Mouse (Mus musculus): ENCODE data around the gene Osbpl11. TPM values are rescaled to one million over a fixed set of nuclear protein-coding genes. Genes with fewer than 3 reads are reported as not detected.
"Not testable (repeated sequence)": the region's sequence is repeated elsewhere in the genome, so short reads cannot be mapped to it uniquely, and the experiment has no call there.

The Osbpl11 gene
- total RNA-seq (2021) = 10 to 100 TPM; 44.9 to 47.3 TPM
- long read RNA-seq, experiment 1, full-length matches to known transcripts = 77 of 83 reads
- long read RNA-seq, experiment 1, partial matches to known transcripts = 3 of 83 reads
- long read RNA-seq, experiment 1, other reads (novel, unspliced or antisense) = 3 of 83 reads
- long read RNA-seq, experiment 2, full-length matches to known transcripts = 57 of 97 reads
- long read RNA-seq, experiment 2, partial matches to known transcripts = 30 of 97 reads
- long read RNA-seq, experiment 2, other reads (novel, unspliced or antisense) = 10 of 97 reads

DNA sequence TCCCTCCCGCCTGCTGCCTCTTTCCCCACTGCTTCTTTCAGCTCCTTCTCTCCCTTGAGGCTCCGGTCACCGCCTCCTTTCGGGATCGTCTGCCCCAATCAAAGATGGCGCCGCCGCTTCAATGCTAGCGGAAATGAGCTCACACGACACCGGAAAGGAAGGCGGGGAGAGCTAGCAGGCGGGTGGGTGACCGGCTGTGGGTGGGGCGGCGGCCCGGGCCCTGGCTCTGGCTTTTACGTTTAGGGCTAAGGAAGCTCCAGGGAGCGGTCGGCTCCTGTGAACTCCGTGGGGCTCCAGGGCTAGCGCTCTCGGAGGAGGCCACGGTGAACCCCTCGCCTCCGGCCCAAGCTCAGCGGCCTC is at the start of gene Osbpl11:
Osbpl11 (plus strand) TSS at position 171 of the 360 bp plus-strand sequence.
- DNase-seq (ENCODE audit: low spot score in 2 of 2) = peak; percentile 96 to 97

DNA sequence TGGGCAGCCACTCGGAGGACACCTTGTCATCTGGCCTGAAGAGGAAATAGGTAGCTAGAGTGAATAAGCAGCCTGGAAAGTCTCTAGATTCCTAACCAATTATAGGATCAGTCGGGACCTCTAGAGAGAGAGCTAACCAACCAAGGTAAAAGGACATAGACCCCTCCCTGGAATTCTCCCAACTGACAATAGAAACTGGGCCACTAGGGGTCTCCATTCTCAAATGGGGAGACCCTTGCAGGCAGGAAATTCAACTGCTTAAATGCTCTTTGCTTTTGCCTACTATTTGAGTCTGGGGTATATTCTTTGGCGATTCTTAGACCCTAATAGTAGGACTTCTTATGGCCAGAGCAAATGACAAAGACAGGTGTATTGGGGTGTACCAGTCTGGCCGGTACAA is 49.7 kb upstream of the Osbpl11 start:
- no peak for DNase-seq (ENCODE audit: low spot score in 2 of 2)

DNA sequence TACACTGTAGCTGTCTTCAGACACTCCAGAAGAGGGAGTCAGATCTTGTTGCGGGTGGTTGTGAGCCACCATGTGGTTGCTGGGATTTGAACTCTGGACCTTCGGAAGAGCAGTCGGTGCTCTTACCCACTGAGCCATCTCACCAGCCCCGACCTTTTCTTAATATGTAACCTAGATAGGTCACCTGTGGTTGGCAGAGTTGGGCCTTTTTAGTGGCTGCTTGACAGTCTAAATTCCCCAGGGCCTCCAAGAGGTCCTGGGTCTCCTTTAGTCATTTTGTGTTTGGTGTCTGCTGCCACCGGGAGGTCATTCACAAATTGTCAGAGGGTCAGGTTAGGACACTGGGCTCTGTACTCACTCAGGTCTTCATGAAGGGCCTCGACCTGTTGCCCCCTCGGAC is 45.8 kb upstream of the Osbpl11 start:
- not testable (repeated sequence) for DNase-seq (ENCODE audit: low spot score in 2 of 2)

DNA sequence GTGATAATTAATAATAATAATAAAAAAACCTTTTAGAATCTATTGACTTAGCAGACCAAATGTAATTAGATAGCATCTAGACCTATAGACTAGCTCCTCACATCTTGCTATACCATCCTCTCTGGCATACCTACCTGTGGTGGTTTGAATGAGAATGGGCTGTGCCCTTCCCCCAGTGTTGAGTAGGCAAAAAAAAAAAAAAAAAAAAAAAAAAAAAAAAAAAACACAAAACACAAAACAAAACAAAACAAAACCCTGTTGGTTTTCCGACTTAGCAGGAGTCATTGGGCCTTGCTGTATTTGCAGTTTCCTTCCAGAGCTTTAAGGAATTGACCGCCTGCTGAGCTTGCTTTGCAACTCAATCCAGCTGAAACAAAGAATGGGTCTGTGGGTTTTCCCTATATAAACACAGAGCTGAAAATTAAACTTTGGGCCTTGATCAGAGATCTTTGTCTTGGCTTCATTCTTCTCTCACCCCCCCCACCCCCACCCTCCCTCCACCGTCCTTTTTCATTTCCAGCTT is 43.1 kb upstream of the Osbpl11 start:
- no peak for DNase-seq (ENCODE audit: low spot score in 2 of 2)

DNA sequence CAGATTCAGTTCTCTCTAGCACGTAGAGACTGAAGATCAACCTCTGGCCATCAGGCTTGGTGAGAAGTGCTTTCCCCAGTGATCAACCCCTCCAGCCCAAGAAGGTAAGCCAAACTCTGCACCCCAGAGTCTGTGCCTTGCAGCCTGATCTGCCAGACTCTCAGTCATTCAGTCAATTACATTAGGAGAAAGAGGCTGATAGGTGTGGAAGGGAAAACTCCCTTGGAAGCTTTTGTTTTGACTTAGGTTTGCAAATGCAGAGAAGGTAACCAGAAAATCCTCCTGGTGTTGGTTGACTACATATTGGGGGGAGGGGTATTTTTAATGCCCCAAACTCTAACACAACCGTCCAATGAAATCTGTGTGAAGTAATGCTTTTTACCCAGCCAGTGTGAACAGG is 41.4 kb upstream of the Osbpl11 start:
- DNase-seq (ENCODE audit: low spot score in 2 of 2) = no peak

DNA sequence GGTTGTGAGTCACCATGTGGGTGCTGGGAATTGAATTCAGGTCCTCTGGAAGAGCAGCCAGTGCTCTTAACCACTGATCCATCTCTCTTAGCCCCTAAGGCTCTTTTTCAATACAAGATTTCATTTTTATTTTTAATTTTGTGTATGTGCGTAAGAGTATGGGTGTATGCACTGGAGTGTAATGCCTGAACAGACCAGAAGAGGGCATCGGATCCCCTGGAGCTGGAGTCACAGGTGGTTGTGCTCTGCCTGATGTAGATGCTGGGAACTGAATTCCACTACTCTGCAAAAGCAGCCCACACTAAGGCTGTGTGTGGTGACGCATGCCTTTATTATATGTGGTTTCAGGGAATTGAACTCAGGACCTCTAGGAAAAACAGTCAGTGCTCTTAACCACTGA is 38.7 kb upstream of the Osbpl11 start:
- DNase-seq (ENCODE audit: low spot score in 2 of 2) = no peak

DNA sequence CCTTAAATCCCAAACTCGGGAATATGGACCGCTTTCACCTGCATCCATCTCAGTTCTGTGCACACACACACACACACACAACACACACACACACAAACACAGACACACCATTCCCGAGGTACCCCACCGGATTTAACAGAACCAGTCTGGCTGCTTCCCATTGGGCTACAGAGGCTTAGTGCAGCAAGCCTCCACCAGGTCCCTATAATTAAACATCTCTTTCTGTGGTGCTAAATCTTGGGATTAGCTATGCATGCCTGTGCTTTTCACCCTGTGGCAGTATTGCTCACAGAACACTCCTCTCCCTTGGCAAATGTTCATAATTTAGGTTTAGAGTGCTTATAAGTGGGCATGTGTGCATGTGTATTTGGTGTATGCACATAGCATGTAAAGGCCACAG is 36.7 kb upstream of the Osbpl11 start:
- DNase-seq (ENCODE audit: low spot score in 2 of 2) = no peak

DNA sequence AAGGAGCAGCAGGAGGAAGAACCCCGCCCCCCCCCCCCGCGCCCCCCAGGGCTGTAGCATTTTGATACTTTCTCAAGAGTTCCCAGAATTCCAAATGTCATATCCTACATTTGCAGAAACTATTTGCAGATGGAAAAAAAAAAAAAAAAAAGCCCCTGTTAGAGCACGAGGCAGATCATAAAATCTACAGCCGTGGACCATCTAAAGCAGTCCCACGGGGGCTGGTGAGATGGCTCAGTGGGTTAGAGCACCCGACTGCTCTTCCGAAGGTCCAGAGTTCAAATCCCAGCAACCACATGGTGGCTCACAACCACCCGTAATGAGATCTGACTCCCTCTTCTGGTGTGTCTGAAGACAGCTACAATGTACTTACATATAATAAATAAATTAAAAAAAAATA is 34.0 kb upstream of the Osbpl11 start:
- not testable (repeated sequence) for DNase-seq (ENCODE audit: low spot score in 2 of 2)

DNA sequence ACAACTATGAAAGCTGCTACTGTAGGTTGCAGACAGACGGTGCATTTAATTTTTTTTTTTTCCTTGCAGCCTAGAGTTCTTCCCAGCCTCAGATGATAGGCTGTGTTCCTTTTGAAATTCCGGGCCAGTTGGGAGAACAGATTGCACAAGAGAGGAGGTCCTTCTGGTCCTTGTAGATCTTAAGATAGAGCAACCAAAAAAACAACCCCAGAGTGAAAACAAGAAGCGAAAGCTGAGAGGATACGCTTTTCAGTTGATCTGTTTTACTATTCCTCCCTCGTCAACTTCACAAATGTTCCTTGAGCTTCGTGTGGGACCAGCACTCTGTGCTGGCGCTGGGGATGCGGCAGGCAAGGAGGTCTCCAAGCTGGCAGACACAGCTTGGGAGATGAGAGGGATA is 33.3 kb upstream of the Osbpl11 start:
- no peak for DNase-seq (ENCODE audit: low spot score in 2 of 2)

DNA sequence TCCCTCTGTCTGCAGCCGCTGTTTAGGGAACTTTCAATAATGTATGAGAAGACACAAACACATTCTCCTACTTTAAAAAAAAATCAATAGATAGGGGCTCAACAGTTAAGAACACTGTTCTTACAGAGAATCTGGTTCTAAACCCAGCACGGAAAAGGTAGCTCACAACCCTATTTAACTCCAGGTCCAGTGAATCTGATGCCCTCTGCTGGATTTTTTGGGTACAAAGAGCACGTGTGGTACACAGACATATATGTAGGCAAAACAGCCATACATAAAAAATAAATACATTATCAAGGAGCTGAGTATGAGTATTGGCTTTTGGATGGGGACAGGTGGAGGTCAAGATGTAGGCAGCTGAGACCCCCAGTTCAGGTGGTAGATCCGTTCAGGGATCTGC is 29.9 kb upstream of the Osbpl11 start:
- peak in 1 of 2 experiments; percentile 40 for DNase-seq (ENCODE audit: low spot score in 2 of 2)

DNA sequence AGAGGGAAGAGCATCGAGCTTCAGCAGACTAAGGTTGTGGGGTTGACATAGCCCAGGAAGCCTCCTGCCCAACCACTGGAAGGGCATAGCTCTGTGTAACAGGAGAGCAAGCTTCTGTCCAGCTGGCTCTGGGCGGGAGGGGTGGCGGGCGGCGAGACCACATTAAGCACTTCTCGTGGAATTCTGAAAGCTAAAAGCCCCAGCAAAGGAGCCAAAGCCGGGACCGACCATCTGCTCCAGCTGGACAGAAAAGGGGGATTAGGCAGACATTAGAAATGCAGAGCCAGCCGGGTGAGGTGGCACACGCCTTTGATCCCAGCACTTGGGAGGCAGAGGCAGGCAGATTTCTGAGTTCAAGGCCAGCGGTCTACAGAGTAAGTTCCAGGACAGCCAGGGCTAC is 26.9 kb upstream of the Osbpl11 start:
- DNase-seq (ENCODE audit: low spot score in 2 of 2) = no peak

DNA sequence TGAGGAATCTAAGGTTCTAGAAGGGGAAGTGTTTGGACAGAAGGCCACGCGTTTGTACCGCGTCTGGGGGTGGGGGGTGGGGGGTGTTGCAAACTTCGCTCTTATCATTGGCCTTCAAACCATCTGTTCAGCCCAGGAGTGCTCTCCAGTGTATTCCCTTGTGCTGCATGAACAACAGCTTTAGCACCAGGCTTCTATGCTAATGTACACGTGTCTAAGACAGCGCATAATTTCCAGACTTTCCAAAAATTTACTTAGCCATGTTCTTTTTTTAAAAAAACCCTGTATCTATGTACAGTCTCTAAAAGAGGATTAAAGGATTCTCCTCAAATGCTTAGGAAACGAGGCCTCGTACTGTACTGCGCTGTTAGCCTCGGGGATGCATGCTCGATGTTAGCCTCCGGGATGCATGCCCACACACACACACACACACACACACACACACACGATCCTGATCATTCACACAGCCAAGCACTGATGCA is 26.2 kb upstream of the Osbpl11 start:
- DNase-seq (ENCODE audit: low spot score in 2 of 2) = no peak

DNA sequence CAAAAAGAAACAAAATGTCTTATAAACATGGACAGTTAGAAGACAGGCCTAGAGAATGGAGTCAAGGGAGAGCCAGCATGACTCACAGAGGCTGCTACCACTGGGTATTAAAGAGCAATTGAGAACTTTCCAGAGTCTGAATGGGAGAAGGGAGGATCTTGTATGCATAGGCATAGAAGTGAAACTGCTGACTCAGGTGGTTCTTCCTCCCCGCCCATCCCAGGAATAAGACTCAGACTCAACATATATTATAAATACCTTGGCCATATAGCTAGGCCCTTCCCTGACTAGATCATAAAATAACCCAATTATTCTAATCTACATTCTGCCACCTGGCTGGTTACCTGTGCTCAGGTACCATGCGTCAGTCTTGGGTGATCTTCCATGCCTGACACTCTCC is 25.5 kb upstream of the Osbpl11 start:
- DNase-seq (ENCODE audit: low spot score in 2 of 2) = no peak

DNA sequence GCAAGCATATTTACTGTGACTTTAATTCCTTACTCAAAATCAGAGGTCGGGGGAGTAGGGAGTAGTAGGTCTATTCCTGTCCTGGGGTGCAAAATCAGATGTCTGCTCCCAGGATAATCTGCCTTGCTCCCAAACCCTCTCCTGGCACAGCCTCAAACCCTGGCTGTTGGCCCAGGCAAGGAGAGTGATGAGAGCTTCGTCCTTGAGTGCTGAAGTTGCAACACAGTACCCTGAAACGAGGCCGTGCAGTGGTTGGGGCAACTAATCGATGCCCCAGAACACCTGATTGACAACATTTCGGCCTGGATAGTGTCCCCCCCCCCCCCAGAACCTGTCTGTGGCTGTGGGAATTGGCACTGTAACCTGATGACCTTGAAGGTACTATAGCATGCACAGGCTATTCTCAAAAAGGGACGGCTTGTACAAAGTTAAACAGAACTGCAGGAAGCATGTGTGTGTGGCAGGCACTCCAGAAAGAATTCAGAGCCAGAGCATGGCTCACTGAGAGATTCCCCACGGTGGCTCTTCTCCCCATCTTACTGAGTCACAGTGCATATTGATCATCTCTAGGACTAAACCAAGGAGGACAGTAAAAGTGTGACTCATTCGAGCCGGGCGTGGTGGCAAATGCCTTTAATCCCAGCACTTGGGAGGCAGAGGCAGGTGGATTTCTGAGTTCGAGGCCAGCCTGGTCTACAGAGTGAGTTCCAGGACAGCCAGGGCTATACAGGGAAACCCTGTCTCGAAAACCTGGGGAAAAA is 21.4 kb upstream of the Osbpl11 start:
- DNase-seq (ENCODE audit: low spot score in 2 of 2) = peak; percentile 51 to 68

DNA sequence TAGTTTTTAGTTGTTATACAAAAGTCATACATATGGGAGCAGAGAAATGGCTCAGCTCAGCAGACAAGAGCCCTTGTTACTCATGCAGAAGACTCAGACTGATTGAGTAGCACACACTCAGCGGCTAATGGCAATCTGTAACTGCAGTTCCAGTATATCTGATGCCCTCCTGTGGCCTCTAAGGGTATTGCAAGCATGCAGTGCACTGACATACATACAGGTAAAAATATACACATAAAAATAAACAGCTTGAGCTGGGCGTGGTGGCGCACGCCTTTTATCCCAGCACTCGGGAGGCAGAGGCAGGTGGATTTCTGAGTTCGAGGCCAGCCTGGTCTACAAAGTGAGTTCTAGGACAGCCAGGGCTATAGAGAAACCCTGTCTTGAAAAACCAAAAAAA is 18.6 kb upstream of the Osbpl11 start:
- peak in 1 of 2 experiments; percentile 43 for DNase-seq (ENCODE audit: low spot score in 2 of 2)

DNA sequence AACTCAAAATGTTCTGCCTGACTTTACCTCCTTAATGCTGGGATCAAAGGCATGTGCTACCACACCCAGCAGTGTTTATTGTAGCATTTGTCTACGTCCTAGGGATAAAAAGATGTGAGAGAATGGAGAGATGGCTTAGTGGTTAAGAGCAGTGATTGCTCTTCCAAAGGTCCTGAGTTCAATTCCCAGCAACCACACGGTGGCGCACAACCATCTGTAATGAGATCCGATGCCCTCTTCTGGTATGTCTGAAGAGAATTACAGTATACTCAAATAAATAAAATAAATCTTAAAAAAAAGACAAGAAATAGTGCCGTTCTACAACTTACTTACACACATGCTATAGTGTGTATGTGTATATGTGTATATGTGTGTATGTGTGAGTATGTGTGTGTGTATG is 17.3 kb upstream of the Osbpl11 start:
- no peak for DNase-seq (ENCODE audit: low spot score in 2 of 2)

DNA sequence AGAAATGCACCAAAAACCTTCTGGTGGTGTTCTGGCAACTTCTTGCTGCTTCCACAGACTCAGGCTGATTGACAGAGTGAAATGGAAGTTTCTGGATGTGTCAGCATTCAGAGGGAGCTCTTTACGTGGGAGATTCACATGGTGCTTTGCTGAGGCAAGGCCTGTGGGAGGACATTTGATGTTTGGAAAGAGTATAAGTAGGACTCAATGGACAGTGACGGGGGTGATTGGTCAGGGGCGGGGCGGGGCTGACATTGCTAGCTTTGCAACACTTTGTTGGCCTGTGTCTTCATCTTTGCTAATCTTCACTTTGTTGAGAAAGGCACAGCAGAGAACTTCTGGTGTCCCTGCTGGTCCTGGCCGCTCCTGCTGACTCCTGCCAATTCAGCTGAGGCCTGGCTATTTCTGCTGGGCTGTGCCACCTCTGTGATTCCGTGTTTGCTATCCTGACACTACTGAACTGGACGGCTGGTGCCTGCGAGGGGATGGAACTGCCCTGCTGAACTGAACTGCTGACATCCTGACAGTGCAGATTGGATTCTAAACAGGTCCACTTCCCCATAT is 15.3 kb upstream of the Osbpl11 start:
- no peak for DNase-seq (ENCODE audit: low spot score in 2 of 2)

DNA sequence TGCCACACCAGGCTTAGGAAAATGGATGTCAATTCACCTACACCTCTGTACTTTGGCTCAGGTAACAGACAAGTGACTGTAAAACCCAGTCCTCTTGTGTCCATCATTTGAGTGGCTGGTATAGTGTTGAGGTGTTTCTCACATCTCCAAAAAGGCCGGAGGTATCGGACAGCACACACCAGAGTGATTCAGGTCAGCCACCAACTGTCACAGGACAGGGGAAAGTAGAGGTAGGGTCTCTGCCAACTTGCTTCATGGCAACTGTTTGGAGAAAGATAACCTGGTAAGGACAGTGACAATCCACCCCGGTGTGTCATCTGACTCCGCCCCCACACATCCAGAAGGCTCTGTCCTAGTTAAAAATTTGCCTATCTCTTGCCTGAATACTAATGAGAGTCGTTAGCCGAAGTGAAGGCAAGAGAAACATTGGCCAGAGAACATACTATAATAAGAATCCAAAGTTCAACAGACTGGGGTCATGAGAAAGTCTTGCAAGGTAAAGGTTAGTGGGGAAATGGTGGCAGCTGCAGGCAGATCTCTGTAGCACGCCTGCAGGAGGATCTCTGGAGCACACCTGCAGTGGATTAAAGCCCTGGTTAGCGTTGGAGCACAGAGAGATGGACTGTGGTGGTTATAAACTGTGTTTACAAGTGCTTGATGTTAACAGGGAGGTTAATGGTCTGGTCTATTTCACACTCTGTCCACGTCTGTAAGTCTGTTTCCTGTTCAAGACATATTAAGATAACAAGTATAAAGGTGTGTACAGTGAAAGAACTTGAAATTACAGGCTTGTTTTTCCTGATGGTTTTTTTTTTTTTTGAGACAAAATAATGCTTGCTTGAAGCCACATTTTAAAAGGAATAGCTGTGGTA is 13.9 kb upstream of the Osbpl11 start:
- DNase-seq (ENCODE audit: low spot score in 2 of 2) = no peak

DNA sequence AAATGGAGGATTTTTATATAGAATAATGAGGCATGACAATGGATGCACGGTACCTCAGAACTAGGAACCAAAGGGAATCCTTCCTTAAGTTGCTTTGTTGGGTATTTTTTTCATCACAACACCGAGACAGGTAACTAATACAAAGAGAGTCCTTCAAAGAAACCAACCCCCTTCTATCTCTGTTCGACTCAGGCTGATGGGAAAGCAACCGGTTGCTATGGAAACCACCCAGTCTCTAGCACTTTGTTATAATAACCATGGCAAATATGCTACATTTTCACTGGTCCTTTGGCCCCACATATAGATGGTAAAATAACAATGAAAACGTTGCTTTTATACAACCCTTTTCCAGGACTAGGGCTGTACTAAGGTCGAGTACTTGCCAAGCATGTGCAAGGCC is 13.1 kb upstream of the Osbpl11 start:
- DNase-seq (ENCODE audit: low spot score in 2 of 2) = no peak

DNA sequence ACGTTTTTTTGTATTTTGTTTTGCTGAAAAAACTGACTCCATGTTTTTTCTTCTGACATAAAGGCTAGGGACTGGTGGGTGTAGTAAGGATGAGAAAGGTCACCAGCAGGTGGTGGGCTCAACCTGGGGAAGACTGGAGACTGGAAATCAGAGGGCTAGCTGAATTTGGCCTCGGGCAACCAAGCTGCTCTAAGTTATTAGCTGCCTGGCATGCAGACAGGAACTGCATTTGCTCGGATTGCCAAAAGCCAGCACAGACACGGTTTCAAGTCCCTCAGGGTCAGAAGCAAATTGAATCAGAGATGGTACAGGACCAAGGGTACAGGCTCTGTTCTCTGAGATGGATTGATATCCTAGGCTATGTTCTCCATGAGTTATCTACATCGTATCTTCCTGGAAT is 11.7 kb upstream of the Osbpl11 start:
- DNase-seq (ENCODE audit: low spot score in 2 of 2) = no peak

DNA sequence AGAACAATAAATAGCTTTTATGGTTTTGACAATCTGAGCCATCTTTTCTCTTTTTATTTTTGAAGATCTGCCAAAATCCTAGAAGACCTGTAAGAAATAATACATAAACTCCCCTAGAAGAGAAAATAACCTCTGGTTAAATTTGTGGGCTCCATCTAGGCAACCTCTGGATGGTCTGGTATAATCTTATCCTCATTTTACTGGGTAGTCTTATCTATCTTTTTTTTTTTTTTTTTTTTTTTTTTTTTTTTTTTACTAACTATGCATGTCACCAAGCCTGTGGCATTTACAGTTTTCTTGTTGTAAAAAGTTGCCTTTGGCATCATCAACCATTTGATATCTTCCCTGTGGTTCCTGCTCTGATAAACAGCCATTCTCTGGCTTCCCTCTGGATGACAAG is 10.2 kb upstream of the Osbpl11 start:
- DNase-seq (ENCODE audit: low spot score in 2 of 2) = no peak
